Mouse (Mus musculus): ENCODE data around the gene Nceh1.
"Not testable (repeated sequence)": the region's sequence is repeated elsewhere in the genome, so short reads cannot be mapped to it uniquely, and the experiment has no call there.

Gene Nceh1

DNA sequence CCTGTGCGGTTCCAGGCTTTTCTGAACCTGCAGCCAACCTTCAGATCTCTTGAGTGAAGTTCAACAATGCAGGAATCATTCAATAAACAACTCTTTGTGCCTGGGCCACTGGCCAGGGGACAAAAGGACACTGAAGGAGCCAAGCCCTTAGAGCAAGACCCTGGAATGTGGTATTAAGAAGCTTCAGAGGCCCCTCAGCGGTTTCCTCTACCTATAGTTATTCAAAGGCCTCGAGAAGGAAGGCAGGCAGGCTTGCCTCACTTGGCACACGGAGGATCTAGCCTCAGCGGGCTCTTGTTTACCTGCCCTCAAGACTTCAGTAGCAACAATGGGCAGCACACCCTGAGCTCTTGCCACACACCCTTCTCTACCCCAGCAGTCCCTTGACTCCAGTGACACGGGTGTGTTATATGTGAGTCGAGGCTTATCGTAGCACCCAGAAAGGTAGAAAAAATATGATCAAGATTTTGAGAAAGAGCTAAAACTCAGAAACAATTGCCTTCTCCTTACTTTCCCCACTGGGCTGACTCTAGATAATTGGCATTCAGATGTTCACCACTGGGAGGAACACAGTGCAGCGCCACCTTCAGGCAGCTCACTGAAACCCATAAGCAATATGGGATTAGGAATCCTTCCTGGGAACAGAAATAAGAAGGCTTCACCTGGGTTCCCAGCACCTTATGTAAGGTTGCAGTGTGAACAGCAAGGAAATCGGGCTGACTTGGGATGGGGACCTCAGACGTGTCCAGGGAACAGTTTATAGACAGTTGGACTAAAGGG lies 46.0 kb downstream of the Nceh1 start:
- no peak for DNase-seq (ENCODE audit: low spot score)

DNA sequence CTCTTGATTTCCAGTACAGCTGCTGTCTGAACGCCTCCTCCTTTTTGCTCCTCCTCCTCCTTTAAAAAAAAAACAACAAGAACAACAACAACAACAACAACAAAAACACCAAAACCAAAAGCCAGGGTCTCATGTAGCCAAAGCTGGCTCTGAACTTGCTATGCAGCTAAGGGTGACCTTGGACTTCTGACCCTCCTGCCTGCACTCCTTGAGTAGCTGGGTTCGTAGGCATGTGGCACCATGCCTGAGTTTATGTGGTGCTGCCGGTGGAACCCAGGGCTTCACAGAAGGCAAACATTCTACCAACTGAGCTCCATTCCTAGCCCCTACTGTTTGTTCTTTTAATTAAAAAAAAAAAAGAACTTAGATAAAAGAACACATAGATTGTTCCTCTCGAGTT lies 50.6 kb downstream of the Nceh1 start:
- no peak for DNase-seq (ENCODE audit: low spot score)

DNA sequence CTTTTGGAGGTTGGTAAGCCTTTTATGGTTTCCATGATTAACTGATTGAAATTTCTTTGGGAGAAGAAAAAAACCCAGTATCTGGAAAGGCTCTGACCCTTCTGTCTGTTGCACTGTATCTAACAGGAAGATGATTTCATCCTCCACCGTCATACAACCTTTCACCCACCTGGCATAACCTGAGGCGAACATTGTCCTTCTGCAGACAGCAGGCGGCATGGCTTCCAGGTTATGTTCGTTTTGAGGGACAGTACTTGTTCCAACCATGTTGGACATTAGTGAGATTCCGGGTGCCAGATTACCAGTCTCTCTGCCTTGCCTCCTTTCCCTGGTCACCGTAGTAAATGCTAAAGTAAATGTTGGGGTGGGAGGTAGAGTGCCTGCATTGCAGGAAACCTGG lies 51.1 kb downstream of the Nceh1 start:
- no peak for DNase-seq (ENCODE audit: low spot score)

DNA sequence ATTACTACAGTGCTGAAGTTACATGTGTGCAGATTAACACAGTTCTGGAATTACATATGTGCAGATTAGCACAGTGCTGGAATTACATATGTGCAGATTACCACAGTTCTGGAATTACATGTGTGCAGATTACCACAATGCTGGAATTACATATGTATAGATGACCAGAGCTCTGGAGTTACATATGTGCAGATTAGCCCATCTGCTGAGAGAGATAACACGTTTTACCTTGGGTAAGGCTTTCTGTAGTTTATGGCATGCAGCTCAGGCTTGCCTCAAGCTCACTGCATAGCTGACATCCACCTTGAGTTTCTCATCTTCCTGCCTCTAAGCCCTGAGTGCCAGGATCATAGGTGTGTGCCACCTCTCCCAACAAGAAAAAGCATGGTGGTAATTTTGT lies 52.2 kb downstream of the Nceh1 start:
- no peak for DNase-seq (ENCODE audit: low spot score)

DNA sequence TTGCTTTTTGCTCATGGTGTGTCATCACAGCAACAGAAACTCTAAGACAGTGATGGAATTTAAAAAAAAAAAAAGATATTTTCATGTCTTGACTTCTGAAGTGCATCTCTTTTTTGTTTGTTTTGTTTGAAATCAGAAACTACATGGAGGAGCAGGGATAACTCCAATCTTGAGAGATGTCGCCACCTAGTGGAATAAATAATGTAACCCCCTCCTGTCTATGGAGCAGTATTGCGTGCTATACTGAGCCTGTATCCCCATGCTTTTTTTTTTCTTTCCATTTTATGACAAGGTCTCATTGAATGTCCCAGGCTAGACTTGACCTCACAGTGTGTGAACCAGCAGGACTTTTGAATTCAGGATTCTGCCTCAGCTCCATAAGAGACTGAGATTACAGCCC lies 54.5 kb downstream of the Nceh1 start:
- DNase-seq (ENCODE audit: low spot score), result peak; percentile 12

DNA sequence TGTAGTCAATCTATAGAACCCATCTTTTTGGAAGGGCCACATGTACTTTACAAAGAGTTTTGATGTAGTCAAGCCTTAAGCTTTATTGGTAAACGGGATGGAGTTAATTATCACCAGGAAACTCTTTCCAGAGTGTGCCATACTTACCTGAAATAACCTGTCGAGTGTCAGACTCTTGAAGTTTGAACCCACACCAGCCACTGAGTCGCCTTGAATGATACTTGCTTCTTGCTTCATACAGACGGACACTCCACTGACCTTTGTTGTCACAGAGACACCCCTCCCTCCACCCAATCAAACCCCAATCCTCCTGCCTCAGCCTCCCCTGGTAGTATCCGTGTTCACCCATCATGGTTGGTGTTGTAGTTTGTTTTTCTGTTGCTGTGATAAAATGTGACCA lies 55.8 kb downstream of the Nceh1 start:
- DNase-seq (ENCODE audit: low spot score), result no peak

DNA sequence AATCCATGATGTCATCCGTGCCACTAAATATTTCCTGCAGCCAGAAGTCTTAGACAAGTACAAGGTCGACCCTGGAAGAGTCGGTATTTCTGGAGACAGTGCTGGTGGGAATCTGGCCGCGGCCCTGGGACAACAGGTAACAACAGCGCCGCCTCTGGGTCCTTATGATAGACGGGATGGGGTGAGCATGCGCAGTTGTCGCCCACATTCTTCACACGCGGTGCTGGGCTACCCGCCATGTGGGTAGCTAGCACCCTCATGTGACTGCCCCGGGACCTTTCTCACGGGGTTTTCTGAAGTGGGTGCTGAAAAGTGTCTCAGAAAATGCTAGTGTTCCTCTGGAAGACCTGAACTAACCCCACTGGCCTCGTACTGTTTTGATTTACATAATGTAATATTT lies 56.8 kb downstream of the Nceh1 start:
- no peak for DNase-seq (ENCODE audit: low spot score)

DNA sequence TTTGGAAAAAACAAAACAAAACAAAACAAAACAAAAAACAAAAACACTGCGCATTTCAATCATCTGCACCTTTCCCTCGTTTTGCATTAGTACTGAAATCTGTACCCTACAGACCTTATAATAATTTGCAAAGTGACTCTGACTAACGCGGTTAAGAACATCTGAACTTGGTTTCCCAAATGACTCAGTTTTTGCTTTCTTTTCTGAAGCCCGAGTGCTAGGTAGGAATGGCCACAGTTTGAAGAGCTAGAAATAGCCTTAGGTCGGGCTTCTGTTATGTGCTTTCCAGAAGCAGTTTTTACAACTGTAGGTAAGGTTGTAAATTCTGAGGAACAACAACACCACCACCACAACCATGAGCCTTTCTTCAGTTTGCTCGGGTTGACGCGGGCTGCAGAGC lies 59.1 kb downstream of the Nceh1 start:
- no peak for DNase-seq (ENCODE audit: low spot score)

DNA sequence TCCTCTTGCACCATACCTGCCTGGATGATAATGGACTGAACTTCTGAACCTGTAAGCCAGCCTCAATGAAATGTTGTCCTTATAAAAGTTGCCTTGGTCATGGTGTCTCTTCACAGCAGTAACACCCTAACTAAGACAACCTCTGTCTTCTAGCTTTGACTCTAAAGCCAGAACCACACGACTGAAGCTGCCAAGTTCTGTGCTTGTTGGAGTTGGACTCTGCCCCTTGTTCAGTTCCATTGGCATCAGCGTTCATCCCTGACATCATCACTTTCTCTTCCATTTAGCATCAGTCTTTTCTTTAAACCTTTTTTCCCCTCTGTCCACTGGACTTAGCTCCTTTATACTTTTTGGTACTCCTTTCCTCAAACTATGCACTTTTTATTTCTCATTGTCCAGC lies 63.4 kb downstream of the Nceh1 start:
- no peak for DNase-seq (ENCODE audit: low spot score)

DNA sequence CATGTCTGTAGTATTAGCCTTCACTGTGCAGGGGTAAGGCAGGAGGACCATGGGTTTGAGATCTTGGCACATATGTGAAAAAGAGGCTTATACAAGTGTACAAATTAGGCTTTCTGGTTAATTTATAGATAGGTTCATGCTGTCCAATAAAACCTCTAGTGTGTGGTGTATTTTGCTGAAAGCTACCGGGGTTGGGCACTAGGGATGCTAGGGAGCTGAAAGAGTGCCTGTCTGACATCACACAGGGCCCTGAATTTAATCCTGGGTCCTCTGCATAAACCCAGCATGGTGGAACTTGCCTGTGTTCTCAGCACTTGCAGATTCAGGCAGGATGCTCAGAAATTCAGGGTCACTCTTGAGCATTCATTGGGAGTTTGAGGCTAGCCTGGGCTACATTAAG lies 65.0 kb downstream of the Nceh1 start:
- DNase-seq (ENCODE audit: low spot score), result no peak

DNA sequence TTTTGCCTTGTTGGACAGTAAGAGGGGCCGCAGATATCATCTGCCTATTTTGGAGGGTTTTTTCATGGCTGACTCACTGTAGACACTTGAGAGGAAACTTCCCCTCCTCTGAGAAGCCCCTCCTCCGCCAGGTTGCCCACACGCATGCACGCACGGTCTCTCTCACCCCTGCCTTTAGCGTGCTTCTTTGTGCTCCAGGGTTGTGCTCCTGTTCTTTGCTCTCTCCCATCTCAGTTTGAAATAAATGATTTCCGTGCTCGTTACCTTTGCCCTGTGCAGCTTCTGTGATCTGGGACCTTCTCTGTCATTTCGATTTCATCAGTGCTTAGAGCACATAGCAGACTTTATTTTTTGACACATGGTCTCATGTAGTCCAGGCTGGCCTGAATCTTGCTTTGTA lies 66.3 kb downstream of the Nceh1 start:
- no peak for DNase-seq (ENCODE audit: low spot score)

DNA sequence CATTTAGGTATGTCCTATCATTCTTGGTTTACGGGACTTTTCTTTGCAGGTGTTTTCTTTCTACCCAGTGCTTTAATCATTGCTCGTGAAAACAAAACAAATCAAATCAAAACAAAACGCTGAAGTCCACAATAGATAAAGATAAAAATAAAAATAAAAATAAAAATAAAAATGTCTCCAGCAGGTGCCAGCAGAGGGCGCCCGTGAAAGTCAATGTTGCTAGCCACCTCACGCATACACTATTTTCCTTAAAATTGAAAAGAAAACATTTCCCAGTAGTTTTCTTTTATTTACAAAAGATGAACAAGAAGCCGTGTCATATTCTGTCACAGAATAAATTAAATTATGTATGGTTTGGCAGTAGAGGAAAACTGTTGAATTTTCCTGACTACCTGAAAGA lies 68.2 kb downstream of the Nceh1 start:
- no peak for DNase-seq (ENCODE audit: low spot score)

DNA sequence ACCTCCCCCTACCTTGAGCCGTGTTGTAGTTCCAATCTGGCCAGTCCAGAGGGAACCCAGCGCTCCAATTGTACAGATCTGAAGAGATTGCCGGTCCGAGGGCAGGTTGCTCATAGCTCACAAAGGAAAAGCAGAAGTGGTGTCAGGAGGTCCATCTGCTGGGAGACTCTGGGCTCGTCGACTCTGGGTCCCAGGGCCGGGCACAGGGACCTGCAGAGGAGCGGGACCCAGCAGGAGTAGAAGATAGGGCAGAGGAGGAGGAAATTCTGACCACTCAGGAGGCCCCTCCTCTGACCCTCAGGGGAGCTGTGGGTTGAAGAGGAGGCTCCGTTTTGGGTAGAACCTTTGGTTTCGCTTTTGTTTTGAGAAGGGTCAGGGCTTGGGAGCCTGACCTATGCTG lies 75.7 kb downstream of the Nceh1 start:
- DNase-seq (ENCODE audit: low spot score), result no peak

DNA sequence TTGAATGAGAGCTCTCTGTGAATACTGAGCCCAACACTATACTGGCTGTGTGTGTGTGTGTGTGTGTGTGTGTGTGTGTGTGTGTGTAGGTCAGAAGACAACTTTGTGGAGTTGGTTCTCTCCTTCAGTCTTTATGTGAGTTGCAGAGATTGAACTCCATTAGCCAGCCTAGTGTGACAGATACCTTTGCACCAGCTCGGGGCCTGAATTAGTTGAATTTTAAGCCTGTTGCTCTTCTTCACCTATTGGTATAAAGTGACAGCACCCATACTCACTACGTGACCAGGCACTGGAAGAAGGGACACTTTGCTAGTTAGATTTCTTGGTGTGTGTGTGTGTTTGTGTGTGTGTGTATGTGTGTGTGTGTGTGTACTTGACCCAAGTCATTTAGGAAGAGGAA lies 77.6 kb downstream of the Nceh1 start:
- DNase-seq (ENCODE audit: low spot score), result no peak

DNA sequence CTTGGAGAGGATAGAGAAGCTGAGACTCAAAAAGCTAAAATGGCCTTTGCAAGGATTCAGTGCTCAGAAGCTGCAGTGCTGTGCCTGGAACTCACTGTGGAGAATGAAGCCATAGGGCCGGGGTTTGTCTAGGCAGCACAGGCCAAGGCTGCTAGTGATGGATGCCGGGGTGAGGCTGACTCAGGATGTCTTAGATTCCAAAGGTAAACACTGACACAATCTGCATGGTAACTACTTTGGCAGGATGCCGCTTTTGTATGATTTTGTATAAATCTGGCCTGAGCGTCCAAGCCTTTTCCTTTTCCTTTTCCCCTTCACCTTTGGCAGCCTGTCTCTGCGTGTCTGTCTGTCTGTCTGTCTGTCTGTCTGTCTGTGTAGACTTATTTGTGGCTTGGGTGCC lies 84.6 kb downstream of the Nceh1 start:
- no peak for DNase-seq (ENCODE audit: low spot score)

DNA sequence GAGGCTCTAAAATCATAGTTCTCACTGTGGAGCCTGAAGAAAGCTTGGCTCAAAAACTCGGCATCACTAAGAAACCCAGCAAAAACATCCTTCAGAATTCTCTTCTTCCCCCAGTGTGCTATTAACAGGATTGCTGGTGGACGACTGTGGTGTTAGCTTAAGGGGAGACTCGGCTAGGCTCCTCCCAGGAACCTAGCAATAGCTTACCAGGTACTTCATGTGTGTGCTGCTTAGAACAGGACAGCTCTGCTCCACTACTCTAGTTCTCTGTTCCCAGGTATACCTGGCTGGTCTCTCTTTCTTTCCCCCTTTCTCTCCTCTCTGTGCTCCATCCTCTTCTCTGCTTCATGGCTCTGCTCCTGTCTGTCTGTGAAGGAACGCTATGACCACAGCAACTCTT lies 85.1 kb downstream of the Nceh1 start:
- DNase-seq (ENCODE audit: low spot score), result no peak

DNA sequence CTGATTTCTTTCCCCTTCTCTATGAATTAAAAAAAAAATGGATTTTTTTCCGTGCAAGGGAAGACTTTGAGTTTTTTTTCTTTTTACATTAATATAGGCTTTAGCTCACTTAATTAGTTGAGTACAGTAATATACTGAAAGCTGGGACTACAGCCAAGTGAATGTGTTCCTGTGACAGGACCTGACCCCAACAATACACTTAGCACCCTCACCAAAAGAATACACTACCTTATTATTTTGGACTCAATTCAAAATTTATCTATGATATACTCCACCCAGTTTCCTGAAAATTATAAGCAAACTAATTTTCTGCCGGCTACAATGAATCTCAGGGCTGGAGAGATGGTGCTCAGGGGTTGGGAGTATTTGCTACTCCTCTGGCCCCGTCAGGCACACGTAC lies 86.4 kb downstream of the Nceh1 start:
- no peak for DNase-seq (ENCODE audit: low spot score)

DNA sequence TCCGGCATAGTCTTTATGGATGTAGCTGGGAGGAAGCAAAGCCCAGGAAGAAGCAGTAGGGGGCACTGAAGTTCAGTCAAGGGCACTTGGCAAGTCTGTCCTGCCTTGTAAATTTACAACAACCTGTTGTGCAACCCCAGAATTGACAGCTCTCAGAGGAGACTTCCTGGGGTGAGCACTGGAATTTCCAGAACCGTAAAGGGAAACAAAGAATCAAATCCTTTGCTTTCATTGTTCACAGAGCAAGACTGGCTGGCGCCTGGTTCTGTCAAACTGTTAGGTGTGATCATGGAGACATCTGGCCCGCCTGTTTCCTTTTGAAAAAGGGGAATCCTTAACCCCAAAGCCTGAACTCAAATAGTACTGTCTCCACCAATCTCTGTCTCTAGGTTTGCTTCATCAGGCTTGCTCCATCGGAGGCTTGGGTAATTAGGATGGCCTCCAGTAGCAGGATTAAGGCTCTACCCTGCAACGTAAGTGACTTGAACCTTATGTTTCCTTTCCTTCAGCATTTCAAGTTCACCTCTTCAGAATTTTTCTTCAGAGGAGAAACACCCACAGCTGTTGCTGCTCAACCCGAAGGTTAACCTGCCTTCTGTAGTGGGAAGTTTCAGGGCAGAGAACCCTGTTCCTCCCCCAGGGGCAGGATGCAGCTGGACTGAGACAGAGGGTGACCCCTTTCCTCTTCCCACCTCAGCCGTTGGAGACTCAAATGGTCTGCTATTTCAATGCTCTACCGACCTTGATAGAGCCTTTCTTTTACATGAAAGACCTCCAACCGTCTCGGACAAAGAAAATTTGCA lies 87.6 kb downstream of the Nceh1 start:
- peak; percentile 18 for DNase-seq (ENCODE audit: low spot score)

DNA sequence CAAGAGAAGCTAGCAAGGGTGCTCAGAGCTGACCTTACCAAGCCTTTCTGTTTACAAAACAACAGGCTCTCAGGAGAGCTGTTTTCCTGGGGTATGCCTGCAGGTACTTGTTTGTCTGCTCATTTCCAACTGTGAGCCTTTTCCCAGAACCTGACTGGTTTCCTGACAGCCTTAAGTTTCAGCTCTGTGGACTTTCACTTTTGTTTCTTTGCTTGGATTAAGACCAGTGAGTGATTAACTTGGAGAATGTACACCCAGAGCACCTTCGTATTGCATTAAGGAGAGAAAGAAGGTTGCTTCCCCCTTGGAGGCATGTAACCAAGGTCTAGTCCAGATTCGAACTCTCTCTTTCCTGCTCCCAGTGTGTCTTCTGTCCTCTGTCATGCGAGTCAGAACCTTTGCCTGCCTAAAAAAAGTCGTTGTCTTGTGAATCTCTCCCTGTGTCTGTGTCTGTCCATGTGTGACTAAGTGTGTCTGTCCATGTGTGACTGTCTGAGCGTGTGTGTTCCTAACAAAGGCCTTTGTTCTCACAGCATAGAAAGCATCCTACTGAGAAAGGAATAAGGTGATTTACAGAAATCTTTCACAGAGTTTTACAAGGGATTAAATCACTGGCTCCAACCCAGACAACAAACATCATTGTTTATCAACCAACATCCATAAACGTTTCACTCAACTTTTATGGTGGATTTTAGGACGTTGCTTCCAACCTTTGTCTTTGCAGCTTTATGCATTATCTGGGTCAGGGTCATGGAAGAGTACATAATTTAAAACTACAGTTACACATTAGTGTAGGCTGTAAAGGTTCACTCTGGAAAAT lies 90.4 kb downstream of the Nceh1 start:
- no peak for DNase-seq (ENCODE audit: low spot score)

DNA sequence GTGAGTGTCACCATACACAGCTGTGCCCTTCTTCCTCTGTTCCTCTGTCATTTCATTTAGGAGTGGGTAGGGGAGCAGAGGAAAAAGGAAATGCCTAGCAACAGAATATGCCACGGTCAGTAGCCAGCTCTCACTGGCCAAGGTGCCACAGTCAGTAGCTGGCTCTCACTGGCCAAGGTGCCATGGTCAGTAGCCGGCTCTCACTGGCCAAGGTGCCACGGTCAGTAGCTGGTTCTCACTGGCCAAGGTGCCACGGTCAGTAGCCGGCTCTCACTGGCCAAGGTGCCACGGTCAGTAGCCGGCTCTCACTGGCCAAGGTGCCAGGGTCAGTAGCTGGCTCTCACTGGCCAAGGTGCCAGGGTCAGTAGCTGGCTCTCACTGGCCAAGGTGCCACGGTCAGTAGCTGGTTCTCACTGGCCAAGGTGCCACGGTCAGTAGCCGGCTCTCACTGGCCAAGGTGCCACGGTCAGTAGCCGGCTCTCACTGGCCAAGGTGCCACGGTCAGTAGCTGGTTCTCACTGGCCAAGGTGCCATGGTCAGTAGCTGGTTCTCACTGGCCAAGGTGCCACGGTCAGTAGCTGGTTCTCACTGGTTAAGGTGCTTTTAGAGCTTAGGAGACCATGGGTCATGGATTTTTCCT lies 96.6 kb downstream of the Nceh1 start:
- DNase-seq (ENCODE audit: low spot score), result not testable (repeated sequence)

DNA sequence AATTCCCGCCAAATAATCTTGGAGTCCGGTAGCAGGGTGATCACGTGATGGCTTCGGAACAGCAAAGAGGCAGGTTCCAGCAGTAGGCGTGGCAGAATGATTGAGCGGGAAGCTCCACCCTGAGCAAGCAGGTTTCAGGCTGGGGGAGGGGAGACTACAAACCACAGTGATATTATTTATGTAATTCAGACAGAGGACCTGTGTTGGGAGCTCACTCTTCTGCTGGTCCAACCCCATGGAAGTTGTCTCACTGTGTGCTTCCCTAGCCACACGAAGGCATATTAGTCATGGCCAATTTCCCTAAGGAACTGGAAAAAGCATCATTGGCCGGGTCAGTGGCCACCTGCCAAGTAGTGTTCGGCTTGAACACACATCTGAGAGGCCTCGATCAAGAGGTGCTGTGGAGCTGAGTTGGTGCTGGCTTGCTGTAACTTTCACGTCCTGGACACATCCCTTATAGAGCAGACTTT lies 97.5 kb downstream of the Nceh1 start:
- DNase-seq (ENCODE audit: low spot score), result no peak

DNA sequence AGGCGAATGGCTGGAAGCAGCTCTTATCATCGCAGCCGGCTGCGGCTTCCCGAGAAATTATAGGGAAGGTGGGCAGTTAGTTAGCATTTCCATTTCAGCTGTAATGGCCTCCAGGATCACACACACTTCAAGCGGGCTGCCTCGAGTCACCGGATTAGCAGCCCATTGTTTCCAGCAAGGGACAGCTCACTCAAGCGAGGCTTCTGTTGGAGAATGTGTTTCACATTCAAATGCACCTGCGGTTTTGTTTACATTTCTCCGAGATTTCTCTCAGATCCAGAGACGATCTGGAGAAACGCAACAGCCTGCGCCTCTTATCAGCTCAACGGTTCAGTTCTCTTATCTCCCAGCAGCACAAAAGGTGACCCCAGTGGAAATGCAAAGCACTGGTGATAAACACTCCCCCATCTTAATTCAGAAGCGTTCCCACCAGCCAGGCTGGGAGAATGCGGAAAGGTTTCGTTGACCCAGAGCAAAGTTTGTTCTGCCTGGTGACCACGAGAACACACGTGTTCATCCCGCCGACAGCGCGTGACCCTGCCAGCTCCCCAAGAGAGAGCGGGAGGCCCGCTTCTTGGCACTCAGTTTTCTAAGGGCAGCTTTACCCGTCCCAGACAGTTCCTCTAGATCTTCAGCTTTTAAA lies 100.4 kb downstream of the Nceh1 start:
- no peak for DNase-seq (ENCODE audit: low spot score)
